Mouse (Mus musculus) midbrain, postnatal 0 days (tissue): ENCODE data around the gene Lpgat1. TPM values are rescaled to one million over a fixed set of nuclear protein-coding genes. Genes with fewer than 3 reads are reported as not detected.

Experiments used
- ATAC-seq: fragments of 200-750 bp; cut with Nextera tagmentation; 2 replicates; pipeline ENCODE4 v1.8.0; 2017; ENCODE audit warnings: moderate number of reproducible peaks, mild to moderate bottlenecking, moderate TSS enrichment, moderate library complexity; ENCODE audit not compliant: low FRiP score
- DNase-seq: peaks from one replicate; pipeline ENCODE4 v3.0.0-alpha.2; 2015; ENCODE audit warnings: low spot score
- H3K27ac ChIP-seq: fragments of 300-500 bp; sonication (generic); 2 replicates; pipeline ENCODE4 v1.5.1; 2014; ENCODE audit warnings: low read depth, mild to moderate bottlenecking, low read length, mixed read lengths
- H3K27me3 ChIP-seq: fragments of 300-500 bp; sonication (generic); 2 replicates; pipeline ENCODE4 v1.6.1; 2014; ENCODE audit warnings: low read length, control low read depth, mixed read lengths; ENCODE audit not compliant: insufficient read depth
- H3K36me3 ChIP-seq: fragments of 300-500 bp; sonication (generic); 2 replicates; pipeline ENCODE4 v1.6.1; 2014; ENCODE audit warnings: low read length, control low read depth, mixed read lengths; ENCODE audit not compliant: insufficient read depth
- H3K4me1 ChIP-seq: fragments of 300-500 bp; sonication (generic); 2 replicates; pipeline ENCODE4 v1.6.1; 2014; ENCODE audit warnings: mild to moderate bottlenecking, control low read depth, antibody characterized with exemption, low read length, mixed read lengths; ENCODE audit not compliant: insufficient read depth
- H3K4me2 ChIP-seq: fragments of 300-500 bp; sonication (generic); 2 replicates; pipeline ENCODE4 v1.6.1; 2014; ENCODE audit warnings: low read depth, mild to moderate bottlenecking, low read length, mixed read lengths; ENCODE audit not compliant: poor library complexity, severe bottlenecking
- H3K4me3 ChIP-seq: fragments of 300-500 bp; sonication (generic); 2 replicates; pipeline ENCODE4 v1.5.1; 2014; ENCODE audit warnings: low read depth, mild to moderate bottlenecking, low read length, moderate library complexity
- H3K9ac ChIP-seq: fragments of 300-500 bp; sonication (generic); replicated peaks from 2 replicates; pipeline ENCODE4 v1.6.1; 2014; ENCODE audit warnings: mild to moderate bottlenecking, low read length, moderate library complexity, mixed read lengths; ENCODE audit not compliant: poor library complexity, severe bottlenecking
- H3K9me3 ChIP-seq: fragments of 300-500 bp; sonication (generic); 2 replicates; pipeline ENCODE4 v1.6.1; 2016; ENCODE audit warnings: low read length, control low read depth
- CTCF ChIP-seq: IDR thresholded peaks from 2 replicates; pipeline ENCODE4 v1.5.1; 2016; ENCODE audit warnings: antibody characterized with exemption, mild to moderate bottlenecking
- WGBS: fragments of 180-500 bp; shearing (Covaris S2); extraction: QIAGEN DNeasy Blood & Tissue Kit; methylation state at CpG from one replicate; pipeline ENCODE4 v1.1.7; 2014; 5-methylcytosine and 5-hydroxymethylcytosine counted together
- polyA plus RNA-seq: library from polyadenylated mRNA; unstranded; fragments of >200 nt; fragmentation: Nextera tagmentation; extraction: Ambion mirVana; gene quantifications from 2 replicates; pipeline ENCODE4 v1.2.1, GENCODE M21; 2015
- total RNA-seq: library from RNA; depleted of rRNA; stranded (reverse); fragments of >200 nt; gene quantifications from 2 replicates; pipeline ENCODE4 v1.2.3, GENCODE M21; 2014

Lpgat1 gene
- total and polyA plus RNA-seq, 2 experiments from 2014 or later, result 53.0 to 56.2 TPM

DNA sequence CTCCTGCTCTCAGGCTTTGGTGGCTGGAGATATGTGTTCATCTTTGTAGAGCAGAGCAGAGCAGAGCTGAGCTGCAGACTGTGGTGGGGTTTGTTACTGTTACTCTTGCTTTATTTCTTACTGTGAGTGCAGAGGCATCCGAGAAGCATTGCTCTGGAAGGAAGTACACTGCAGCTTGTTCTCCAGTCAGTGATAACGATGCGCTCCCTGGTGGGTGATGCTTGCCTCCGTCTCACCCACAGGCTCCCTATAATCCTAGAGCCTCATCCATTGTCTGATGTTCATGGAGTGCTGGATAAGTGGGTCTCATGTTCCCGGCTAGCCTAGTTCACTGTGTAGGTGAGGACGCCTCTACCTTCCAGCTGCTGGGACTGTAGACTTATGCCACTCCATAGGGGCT lies 6.0 kb downstream of the Lpgat1 start:
- no peak for TF ChIP-seq CTCF
- Histone ChIP-seq H3K36me3 (no peaks in the 10 kb centered on the region; the same call in 1 of the 2 replicates), H3K4me3 (no peak overlapping the region), H3K4me1 (peaks cover 13% of the 10 kb centered on the region; the same call in 1 of the 2 replicates), H3K4me2 (no peak overlapping the region), H3K9me3 (no peaks in the 10 kb centered on the region), H3K9ac (no peak overlapping the region), H3K27me3 (no peaks in the 10 kb centered on the region), H3K27ac (no peak overlapping the region)
- DNase-seq (no peak), ATAC-seq (no peak)
- 58% methylated on average over 6 of the region's 6 CpGs for WGBS

DNA sequence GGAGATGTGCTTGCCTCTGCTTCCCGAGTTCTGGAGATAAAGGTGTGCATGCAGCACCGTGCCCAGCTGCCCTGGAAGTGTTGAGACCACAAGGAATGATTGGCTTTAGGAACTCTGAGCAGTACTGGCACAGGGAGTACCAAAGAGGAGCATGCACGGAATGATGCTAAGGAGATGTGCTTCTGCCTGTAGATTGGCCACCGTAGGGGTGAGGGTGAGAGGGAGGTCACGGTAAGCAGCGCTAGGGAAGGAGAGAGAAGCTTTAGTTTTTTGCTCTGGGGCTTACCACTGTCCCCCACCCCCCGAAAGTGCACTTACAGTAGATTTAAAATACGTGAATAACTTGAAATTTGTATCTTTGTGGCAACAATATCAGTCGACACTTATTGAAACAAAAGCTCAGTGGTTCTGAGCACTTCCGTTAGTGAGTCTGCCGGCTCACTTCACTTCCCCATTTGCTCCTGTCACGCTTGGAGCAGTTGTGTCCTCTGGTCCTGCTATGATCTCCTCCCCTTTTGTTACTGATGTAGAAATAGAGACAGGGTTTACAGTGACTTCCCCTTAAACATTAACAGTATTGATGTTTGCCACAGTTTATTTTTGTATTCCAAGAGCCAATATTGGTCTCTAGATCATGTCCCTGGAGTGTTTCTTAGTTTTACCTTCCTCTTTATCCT lies 6.9 kb downstream of the Lpgat1 start:
- no peak overlapping the region for H3K9ac ChIP-seq
- no peak overlapping the region for H3K4me2 ChIP-seq
- no peaks in the 10 kb centered on the region; the same call in 1 of the 2 replicates for H3K36me3 ChIP-seq
- no peak overlapping the region for H3K27ac ChIP-seq
- no peaks in the 10 kb centered on the region for H3K27me3 ChIP-seq
- ATAC-seq (no peak), DNase-seq (no peak)
- H3K9me3 ChIP-seq, result no peaks in the 10 kb centered on the region
- H3K4me1 ChIP-seq, result peaks cover 13% of the 10 kb centered on the region; the same call in 1 of the 2 replicates
- 85% methylated on average over 12 of the region's 12 CpGs for WGBS
- H3K4me3 ChIP-seq, result no peak overlapping the region
- no peak for TF ChIP-seq CTCF

DNA sequence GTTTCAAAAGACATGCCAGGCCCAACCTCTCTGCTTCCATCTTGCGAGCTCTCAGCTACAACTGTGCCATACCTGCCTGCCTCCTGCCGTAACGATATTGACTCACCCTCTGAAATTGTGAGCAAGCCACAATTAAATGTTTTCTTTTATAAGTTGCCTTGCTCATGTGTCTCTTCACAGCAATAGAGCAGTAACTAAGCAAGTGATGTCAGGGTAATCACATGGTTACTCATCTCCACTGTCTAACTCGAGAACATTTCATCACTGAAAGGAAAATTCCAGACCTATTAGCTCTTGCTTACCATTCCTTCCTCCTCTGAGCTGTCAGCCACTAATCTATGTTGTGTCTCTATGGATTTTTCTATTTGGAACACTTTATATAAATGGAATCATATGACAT lies 15.0 kb downstream of the Lpgat1 start:
- 95% methylated on average over 4 of the region's 4 CpGs for WGBS
- DNase-seq (no peak), ATAC-seq (no peak)
- Histone ChIP-seq H3K4me3 (no peak overlapping the region), H3K27me3 (no peaks in the 10 kb centered on the region), H3K36me3 (peaks cover 8% of the 10 kb centered on the region; the same call in 1 of the 2 replicates), H3K4me1 (no peaks in the 10 kb centered on the region), H3K9me3 (no peaks in the 10 kb centered on the region), H3K9ac (no peak overlapping the region), H3K27ac (no peak overlapping the region), H3K4me2 (no peak overlapping the region)
- TF ChIP-seq CTCF, result no peak

DNA sequence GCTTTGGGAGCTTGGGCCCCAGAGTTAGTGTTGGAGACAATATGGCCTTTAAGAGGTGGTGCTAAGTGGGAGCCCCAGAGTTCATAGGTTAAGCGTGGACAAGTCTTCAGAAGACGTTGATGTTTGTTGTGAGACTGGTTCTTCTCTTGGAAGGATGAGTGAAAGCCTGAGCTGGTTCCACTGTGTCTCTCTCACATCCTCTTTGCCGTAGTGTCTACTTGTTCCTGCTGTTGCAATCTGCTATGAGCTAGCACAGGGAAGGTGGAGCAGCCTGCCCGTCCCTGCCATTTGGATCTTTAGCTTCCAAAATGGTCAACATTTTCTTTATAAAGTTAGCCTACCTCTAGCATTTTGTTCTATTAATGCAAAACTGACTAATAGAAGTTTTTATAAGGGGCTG lies 16.2 kb downstream of the Lpgat1 start:
- no peak overlapping the region for H3K9ac ChIP-seq
- TF ChIP-seq CTCF, result no peak

GRCm38 (mm10) chr1:191736425-191736824 lies 18.8 kb downstream of the Lpgat1 start:
- 0 out of 2 replicates have a peak, but pooled peaks cover 3% of the 10 kb centered on the region for H3K36me3 ChIP-seq
- ATAC-seq, result no peak
- no peaks in the 10 kb centered on the region for H3K27me3 ChIP-seq
- DNase-seq, result no peak
- no peak overlapping the region for H3K9ac ChIP-seq
- H3K9me3 ChIP-seq, result no peaks in the 10 kb centered on the region
- no peak overlapping the region for H3K4me3 ChIP-seq
- H3K4me2 ChIP-seq, result no peak overlapping the region
- no peaks in the 10 kb centered on the region for H3K4me1 ChIP-seq
- H3K27ac ChIP-seq, result no peak overlapping the region
- TF ChIP-seq CTCF, result no peak

More for the DNA sequence above, 16.2 kb downstream of the Lpgat1 start:
- ATAC-seq (no peak), DNase-seq (no peak)
- Histone ChIP-seq H3K4me1 (no peaks in the 10 kb centered on the region), H3K27ac (no peak overlapping the region), H3K4me3 (no peak overlapping the region), H3K4me2 (no peak overlapping the region), H3K9me3 (no peaks in the 10 kb centered on the region), H3K36me3 (peaks cover 8% of the 10 kb centered on the region; the same call in 1 of the 2 replicates), H3K27me3 (no peaks in the 10 kb centered on the region)
- WGBS, result 93% methylated on average over 4 of the region's 4 CpGs

DNA sequence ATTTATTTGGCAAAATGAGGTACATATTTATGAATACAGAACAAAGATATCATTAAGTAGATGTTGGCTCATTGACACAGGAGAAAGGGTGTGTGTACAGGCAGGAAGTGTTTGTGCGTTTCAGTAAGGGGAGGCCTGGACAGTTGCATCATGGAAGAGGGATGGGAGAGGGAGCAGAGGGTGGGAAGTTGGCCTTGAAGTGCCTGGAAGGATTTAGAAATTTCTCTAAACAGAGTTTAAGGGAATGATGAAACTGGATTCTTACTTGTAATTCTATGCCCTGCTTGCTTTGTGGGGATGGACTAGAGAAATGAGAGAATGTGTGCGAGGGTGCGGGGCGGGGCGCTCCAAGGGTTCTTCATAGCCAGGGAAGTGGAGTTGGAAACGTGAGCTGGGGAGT lies 20.2 kb downstream of the Lpgat1 start:
- H3K4me3 ChIP-seq, result no peak overlapping the region
- H3K27ac ChIP-seq, result no peak overlapping the region
- no peak for ATAC-seq
- WGBS, result 88% methylated on average over 6 of the region's 6 CpGs
- no peak for DNase-seq
- no peak overlapping the region for H3K4me2 ChIP-seq
- no peaks in the 10 kb centered on the region for H3K27me3 ChIP-seq
- H3K9ac ChIP-seq, result no peak overlapping the region
- H3K9me3 ChIP-seq, result no peaks in the 10 kb centered on the region
- no peaks in the 10 kb centered on the region for H3K36me3 ChIP-seq
- H3K4me1 ChIP-seq, result no peaks in the 10 kb centered on the region
- TF ChIP-seq CTCF, result no peak
